Mouse (Mus musculus) forebrain, embryonic 11.5 days (tissue): ENCODE results near the gene Arhgap6. TPM values are rescaled to one million over a fixed set of nuclear protein-coding genes. Genes with fewer than 3 reads are reported as not detected.
"Not testable (repeated sequence)": the region's sequence is repeated elsewhere in the genome, so short reads cannot be mapped to it uniquely, and the experiment has no call there.

Experiments used
- ATAC-seq: fragments of 200-750 bp; cut with Nextera tagmentation; replicated peaks from 2 replicates; pipeline ENCODE4 v1.8.0; 2017; ENCODE audit warnings: moderate TSS enrichment; ENCODE audit not compliant: low FRiP score
- DNase-seq: peaks from one replicate; pipeline ENCODE4 v3.0.0-alpha.2; 2017; ENCODE audit warnings: low spot score
- H3K27ac ChIP-seq: fragments of 300-500 bp; sonication (generic); 2 replicates; pipeline ENCODE4 v1.5.1; 2014; ENCODE audit warnings: low read depth, low read length
- H3K27me3 ChIP-seq: fragments of 300-500 bp; sonication (generic); 2 replicates; pipeline ENCODE4 v1.6.1; 2014; ENCODE audit warnings: mild to moderate bottlenecking, low read length, mixed read lengths; ENCODE audit not compliant: control insufficient read depth, insufficient read depth
- H3K36me3 ChIP-seq: fragments of 300-500 bp; sonication (generic); 2 replicates; pipeline ENCODE4 v1.6.1; 2014; ENCODE audit warnings: mild to moderate bottlenecking, low read length, moderate library complexity, mixed read lengths; ENCODE audit not compliant: control insufficient read depth, insufficient read depth
- H3K4me1 ChIP-seq: fragments of 300-500 bp; sonication (generic); replicated peaks from 2 replicates; pipeline ENCODE4 v1.6.1; 2014; ENCODE audit warnings: low read length, mixed read lengths; ENCODE audit not compliant: control insufficient read depth, insufficient read depth
- H3K4me2 ChIP-seq: fragments of 300-500 bp; sonication (generic); 2 replicates; pipeline ENCODE4 v1.6.1; 2014; ENCODE audit warnings: low read depth, mild to moderate bottlenecking, low read length, moderate library complexity, mixed read lengths; ENCODE audit not compliant: severe bottlenecking
- H3K4me3 ChIP-seq: fragments of 300-500 bp; sonication (generic); 2 replicates; pipeline ENCODE4 v1.5.1; 2014; ENCODE audit warnings: low read depth, low read length
- H3K9ac ChIP-seq: fragments of 300-500 bp; sonication (generic); 2 replicates; pipeline ENCODE4 v1.6.1; 2014; ENCODE audit warnings: low read length
- H3K9me3 ChIP-seq: fragments of 300-500 bp; sonication (generic); 2 replicates; pipeline ENCODE4 v1.6.1; 2016; ENCODE audit warnings: low read length, mixed read lengths; ENCODE audit not compliant: control insufficient read depth
- WGBS: fragments of 180-500 bp; shearing (Covaris S2); extraction: QIAGEN DNeasy Blood & Tissue Kit; methylation state at CpG from one replicate; pipeline ENCODE4 v1.1.7; 2014; 5-methylcytosine and 5-hydroxymethylcytosine counted together
- polyA plus RNA-seq: library from polyadenylated mRNA; unstranded; fragments of >200 nt; fragmentation: Nextera tagmentation; extraction: Ambion mirVana; gene quantifications from 2 replicates; pipeline ENCODE4 v1.2.1, GENCODE M21; 2014

Gene Arhgap6
- polyA plus RNA-seq, 1 experiment from 2014 or later, result 0.95 TPM

- Histone ChIP-seq H3K4me3 (peak within 1 kb of the TSS; percentile 50), H3K9ac (peak within 1 kb of the TSS; percentile 71), H3K9me3 (no peaks in the 10 kb centered on the region), H3K27me3 (no peaks in the 10 kb centered on the region), H3K4me1 (no peaks in the 10 kb centered on the region), H3K27ac (peak within 1 kb of the TSS; percentile 46; the same call in 1 of the 2 replicates), H3K36me3 (no peaks in the 10 kb centered on the region), H3K4me2 (peak within 1 kb of the TSS; percentile 52)
- peak; percentile 100 for ATAC-seq
- 20% methylated on average over 95 of the region's 97 CpGs for WGBS
- DNase-seq, result peak; percentile 90
Observed at GRCm38 (mm10) chrX:169319945-169320667, 525.2 kb downstream of the Arhgap6 start, which contains the start of gene Hccs. TSS of gene Hccs (minus strand) at chrX:169320372.

GRCm38 (mm10) chrX:169320668-169321005 lies 525.7 kb downstream of the Arhgap6 start:
- H3K9ac ChIP-seq, result peak overlapping the region; percentile 71
- H3K36me3 ChIP-seq, H3K9me3 ChIP-seq, H3K4me1 ChIP-seq, DNase-seq, ATAC-seq, H3K27ac ChIP-seq, H3K27me3 ChIP-seq: not testable (repeated sequence)
- peak overlapping the region; percentile 11; the same call in 1 of the 2 replicates for H3K4me2 ChIP-seq
- 33% methylated on average over 15 of the region's 15 CpGs for WGBS
- H3K4me3 ChIP-seq, result peak overlapping the region; percentile 50

GRCm38 (mm10) chrX:169325929-169326595 lies 531.2 kb downstream of the Arhgap6 start:
- no peak overlapping the region for H3K27ac ChIP-seq
- H3K9ac ChIP-seq, result no peak overlapping the region
- ATAC-seq (no peak), DNase-seq (no peak)
- no peaks in the 10 kb centered on the region for H3K9me3 ChIP-seq
- H3K36me3 ChIP-seq, result no peaks in the 10 kb centered on the region
- H3K27me3 ChIP-seq, result no peaks in the 10 kb centered on the region
- H3K4me2 ChIP-seq, result no peak overlapping the region
- WGBS, result 85% methylated on average over 3 of the region's 3 CpGs
- H3K4me1 ChIP-seq, result no peaks in the 10 kb centered on the region
- H3K4me3 ChIP-seq, result no peak overlapping the region

GRCm38 (mm10) chrX:169332264-169332663 lies 537.4 kb downstream of the Arhgap6 start:
- no peaks in the 10 kb centered on the region for H3K36me3 ChIP-seq
- no peaks in the 10 kb centered on the region for H3K4me1 ChIP-seq
- no peak overlapping the region for H3K4me3 ChIP-seq
- H3K9ac ChIP-seq, result no peak overlapping the region
- DNase-seq (peak; percentile 58), ATAC-seq (no peak; the same call in 1 of the 2 replicates)
- H3K27me3 ChIP-seq, result no peaks in the 10 kb centered on the region
- WGBS, result 38% methylated on average over 3 of the region's 3 CpGs
- no peak overlapping the region for H3K27ac ChIP-seq
- H3K9me3 ChIP-seq, result no peaks in the 10 kb centered on the region
- H3K4me2 ChIP-seq, result no peak overlapping the region

- no peak overlapping the region for H3K9ac ChIP-seq
- H3K4me1 ChIP-seq, result no peaks in the 10 kb centered on the region
- H3K27ac ChIP-seq, result no peak overlapping the region
- no peaks in the 10 kb centered on the region for H3K27me3 ChIP-seq
- ATAC-seq, result no peak
- H3K9me3 ChIP-seq, result no peaks in the 10 kb centered on the region
- H3K4me2 ChIP-seq, result no peak overlapping the region
- no peak overlapping the region for H3K4me3 ChIP-seq
- no peaks in the 10 kb centered on the region for H3K36me3 ChIP-seq
- no peak for DNase-seq
Observed at GRCm38 (mm10) chrX:169337559-169337958, 542.7 kb downstream of the Arhgap6 start.

GRCm38 (mm10) chrX:169338213-169338612 lies 543.3 kb downstream of the Arhgap6 start:
- Histone ChIP-seq H3K4me1 (no peaks in the 10 kb centered on the region), H3K27me3 (no peaks in the 10 kb centered on the region), H3K36me3 (no peaks in the 10 kb centered on the region), H3K4me2 (no peak overlapping the region), H3K9me3 (no peaks in the 10 kb centered on the region), H3K9ac (no peak overlapping the region), H3K4me3 (no peak overlapping the region), H3K27ac (no peak overlapping the region)
- ATAC-seq (no peak), DNase-seq (no peak)
- WGBS, result 82% methylated on average over 3 of the region's 3 CpGs

Other genes with a start within 250 kb of the Arhgap6 start
- 0.05 and 0.19 TPM in 2 replicates for gene Frmpd4, start 217.9 kb upstream of the Arhgap6 start, polyA plus RNA-seq
- 32.2 and 38.4 TPM in 2 replicates for gene Msl3, start 121.2 kb upstream of the Arhgap6 start, polyA plus RNA-seq